Mouse (Mus musculus) C2C12 (cell line): ENCODE data around the gene Srsf6. TPM values are rescaled to one million over a fixed set of nuclear protein-coding genes. Genes with fewer than 3 reads are reported as not detected.

Source experiments
- H3K27me3 ChIP-seq: one replicate; pipeline ENCODE4 v1.6.1; 2011; ENCODE audit not compliant: control insufficient read depth, insufficient read depth, insufficient read length
- H3K36me3 ChIP-seq: one replicate; pipeline ENCODE4 v1.6.1; 2011; ENCODE audit not compliant: control insufficient read depth, insufficient read depth
- H3K4me3 ChIP-seq: one replicate; pipeline ENCODE4 v1.5.1; 2011; ENCODE audit warnings: mild to moderate bottlenecking, control low read depth; ENCODE audit not compliant: poor library complexity, insufficient read depth, severe bottlenecking
- H3K79me2 ChIP-seq: one replicate; pipeline ENCODE4 v1.6.1; 2011; ENCODE audit not compliant: control insufficient read depth, insufficient read depth
- H3K79me3 ChIP-seq: one replicate; pipeline ENCODE4 v1.6.1; 2011; ENCODE audit warnings: low read depth, control low read depth
- H3ac ChIP-seq: one replicate; pipeline ENCODE3; 2011; ENCODE audit warnings: low read depth; ENCODE audit not compliant: control insufficient read depth, insufficient read length
- CEBPB ChIP-seq: IDR thresholded peaks from one replicate; pipeline ENCODE4 v1.6.1; 2011; ENCODE audit warnings: low read depth, mild to moderate bottlenecking, control low read depth, moderate library complexity
- CTCF ChIP-seq: IDR thresholded peaks from one replicate; pipeline ENCODE4 v1.5.1; 2011; ENCODE audit not compliant: control insufficient read depth, insufficient read depth, insufficient read length
- FOSL1 ChIP-seq: IDR thresholded peaks from one replicate; pipeline ENCODE4 v1.8.0; 2011; ENCODE audit warnings: mild to moderate bottlenecking, low read length; ENCODE audit not compliant: poor library complexity, insufficient read depth, severe bottlenecking
- MAX ChIP-seq: IDR thresholded peaks from one replicate; pipeline ENCODE4 v1.6.1; 2011; ENCODE audit warnings: mild to moderate bottlenecking, control low read depth
- MYOD1 ChIP-seq: IDR thresholded peaks from one replicate; pipeline ENCODE4 v1.6.1; 2011; ENCODE audit warnings: low read depth; ENCODE audit not compliant: control insufficient read depth, insufficient read length
- MYOG ChIP-seq: IDR thresholded peaks from one replicate; pipeline ENCODE4 v1.6.1; 2011; ENCODE audit not compliant: control insufficient read depth, insufficient read length; ENCODE audit errors: extremely low read depth
- USF1 ChIP-seq: IDR thresholded peaks from one replicate; pipeline ENCODE4 v1.6.1; 2011; ENCODE audit warnings: low read depth, mild to moderate bottlenecking, control low read depth, moderate library complexity
- polyA plus RNA-seq: library from polyadenylated mRNA; unstranded; fragments of >200 nt; fragmentation: generic; extraction: Trizol; gene quantifications from one replicate; pipeline ENCODE4 v1.2.1, GENCODE M21; 2012; ENCODE audit warnings: missing spikeins

The Srsf6 gene
- polyA plus RNA-seq, 1 experiment: 119 TPM

- Histone ChIP-seq H3K79me3 (no peaks in the 10 kb centered on the region), H3K79me2 (no peaks in the 10 kb centered on the region), H3K4me3 (no peak overlapping the region), H3ac (no peak overlapping the region), H3K36me3 (no peaks in the 10 kb centered on the region), H3K27me3 (no peaks in the 10 kb centered on the region)
- TF ChIP-seq FOSL1 (no peak), CTCF (no peak), MYOD1 (no peak), USF1 (no peak), CEBPB (no peak), MYOG (no peak), MAX (no peak)
Observed at GRCm38 (mm10) chr2:162970896-162971295, 39.6 kb downstream of the Srsf6 start.

GRCm38 (mm10) chr2:162972752-162973151 lies 41.4 kb downstream of the Srsf6 start:
- Histone ChIP-seq H3K79me2 (no peaks in the 10 kb centered on the region), H3K36me3 (no peaks in the 10 kb centered on the region), H3ac (no peak overlapping the region), H3K4me3 (no peak overlapping the region), H3K27me3 (no peaks in the 10 kb centered on the region), H3K79me3 (no peaks in the 10 kb centered on the region)
- no peak for TF ChIP-seq USF1
- peak; percentile 86 for TF ChIP-seq CEBPB

GRCm38 (mm10) chr2:162973206-162973605 lies 41.9 kb downstream of the Srsf6 start:
- no peaks in the 10 kb centered on the region for H3K79me3 ChIP-seq
- no peak for TF ChIP-seq FOSL1
- no peak for TF ChIP-seq MYOD1
- TF ChIP-seq MYOG: no peak
- H3K27me3 ChIP-seq: no peaks in the 10 kb centered on the region
- no peaks in the 10 kb centered on the region for H3K36me3 ChIP-seq
- H3K4me3 ChIP-seq: no peak overlapping the region
- H3ac ChIP-seq: no peak overlapping the region
- H3K79me2 ChIP-seq: no peaks in the 10 kb centered on the region

GRCm38 (mm10) chr2:162973637-162974036 lies 42.3 kb downstream of the Srsf6 start:
- no peak for TF ChIP-seq FOSL1
- TF ChIP-seq CTCF: no peak
- TF ChIP-seq MYOD1: peak; percentile 4
- no peak for TF ChIP-seq MAX
- no peak for TF ChIP-seq CEBPB
- TF ChIP-seq USF1: no peak
- TF ChIP-seq MYOG: no peak
- no peaks in the 10 kb centered on the region for H3K36me3 ChIP-seq
- no peaks in the 10 kb centered on the region for H3K79me3 ChIP-seq
- no peak overlapping the region for H3ac ChIP-seq
- H3K79me2 ChIP-seq: no peaks in the 10 kb centered on the region
- H3K27me3 ChIP-seq: no peaks in the 10 kb centered on the region
- H3K4me3 ChIP-seq: no peak overlapping the region

GRCm38 (mm10) chr2:162975157-162975775 lies 43.9 kb downstream of the Srsf6 start:
- H3K36me3 ChIP-seq: no peaks in the 10 kb centered on the region
- H3K79me3 ChIP-seq: no peaks in the 10 kb centered on the region
- no peak overlapping the region for H3K4me3 ChIP-seq
- no peak overlapping the region for H3ac ChIP-seq
- TF ChIP-seq MYOD1: no peak
- no peak for TF ChIP-seq CTCF
- no peak for TF ChIP-seq FOSL1
- TF ChIP-seq CEBPB: no peak
- TF ChIP-seq MYOG: no peak
- TF ChIP-seq USF1: no peak
- TF ChIP-seq MAX: no peak
- no peaks in the 10 kb centered on the region for H3K79me2 ChIP-seq
- no peaks in the 10 kb centered on the region for H3K27me3 ChIP-seq

- TF ChIP-seq FOSL1: no peak
- no peak for TF ChIP-seq USF1
- TF ChIP-seq CTCF: no peak
- TF ChIP-seq MYOG: no peak
- no peak for TF ChIP-seq CEBPB
- no peak for TF ChIP-seq MAX
- TF ChIP-seq MYOD1: no peak
- no peaks in the 10 kb centered on the region for H3K36me3 ChIP-seq
- no peaks in the 10 kb centered on the region for H3K79me2 ChIP-seq
- H3K27me3 ChIP-seq: no peaks in the 10 kb centered on the region
- no peak overlapping the region for H3K4me3 ChIP-seq
- no peak overlapping the region for H3ac ChIP-seq
- H3K79me3 ChIP-seq: no peaks in the 10 kb centered on the region
Observed at GRCm38 (mm10) chr2:162976001-162976400, 44.7 kb downstream of the Srsf6 start.
